Mouse (Mus musculus): ENCODE data around the gene Atxn1. TPM values are rescaled to one million over a fixed set of nuclear protein-coding genes. Genes with fewer than 3 reads are reported as not detected.

The Atxn1 gene
- total RNA-seq, 2 experiments from 2014 or later: 91.3 to 126 TPM

DNA sequence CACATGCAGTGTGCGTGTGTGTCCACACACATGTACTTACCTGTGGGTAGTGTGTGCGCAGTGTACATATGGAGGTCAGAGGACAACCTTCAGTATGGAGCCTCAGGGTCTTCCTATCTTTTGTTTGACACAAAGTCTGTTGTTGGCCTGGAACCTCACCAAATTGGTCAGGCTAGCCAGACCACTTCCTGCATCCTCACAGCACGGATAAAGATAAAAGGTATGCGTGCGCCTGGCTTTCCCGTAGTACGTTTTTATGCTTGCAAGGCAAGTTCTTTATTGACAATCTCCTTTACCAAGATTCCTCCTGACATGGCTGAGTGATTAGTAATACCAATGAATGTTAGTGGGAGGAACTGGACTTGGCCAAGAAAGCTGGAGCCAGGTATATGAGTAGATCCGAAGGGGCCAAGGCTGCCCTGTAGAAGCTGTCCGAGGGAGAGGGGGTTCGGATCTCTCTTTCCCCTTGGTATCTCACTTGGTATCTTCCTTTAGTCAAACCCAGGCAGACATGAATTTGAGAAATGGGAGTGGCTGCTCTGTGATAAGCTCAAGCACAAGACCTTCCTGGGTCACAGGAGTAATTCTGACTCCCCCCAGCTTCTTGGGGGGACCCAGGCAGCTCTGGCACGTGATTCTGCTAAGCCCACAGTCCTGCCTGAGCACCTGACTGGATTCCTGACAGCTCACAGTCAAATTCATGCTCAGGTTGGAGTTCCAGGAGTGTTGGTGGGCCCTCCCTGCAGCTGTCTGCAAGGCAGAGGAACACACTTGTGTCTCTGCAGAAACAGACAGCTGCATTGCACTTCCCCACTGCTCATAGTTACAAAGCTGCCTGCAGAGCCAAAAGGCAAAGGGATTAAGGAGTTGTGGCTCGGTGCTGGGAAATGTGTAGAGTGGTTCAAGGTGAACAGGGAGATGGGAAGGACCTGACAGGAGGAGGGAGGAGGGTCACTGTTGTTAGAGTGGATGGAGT lies 451.5 kb downstream of the Atxn1 start:
- DNase-seq: no peak
- intact Hi-C loops (cut with DNase I): no loop called here

DNA sequence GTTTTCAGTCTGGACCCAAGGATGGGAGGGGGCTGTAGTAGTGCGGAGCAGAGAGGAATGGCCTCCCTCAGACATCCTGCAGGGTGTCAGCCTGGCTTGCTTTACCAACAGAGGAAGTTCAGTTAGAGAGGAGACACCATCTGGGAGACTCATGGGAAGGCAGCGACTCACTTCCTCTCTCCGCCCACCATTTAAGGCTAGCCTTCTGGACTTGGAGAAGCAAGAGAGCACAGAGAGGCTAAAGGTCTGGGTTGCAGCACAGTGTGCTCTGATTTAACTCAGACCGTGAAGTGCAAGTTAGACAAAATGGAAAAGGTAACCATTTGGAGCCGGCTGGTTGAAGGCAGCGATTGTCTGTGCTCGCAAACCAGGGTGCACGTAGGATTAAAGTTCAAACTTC lies 452.3 kb downstream of the Atxn1 start:
- intact Hi-C loops (cut with DNase I): no loop called here
- DNase-seq: no peak

DNA sequence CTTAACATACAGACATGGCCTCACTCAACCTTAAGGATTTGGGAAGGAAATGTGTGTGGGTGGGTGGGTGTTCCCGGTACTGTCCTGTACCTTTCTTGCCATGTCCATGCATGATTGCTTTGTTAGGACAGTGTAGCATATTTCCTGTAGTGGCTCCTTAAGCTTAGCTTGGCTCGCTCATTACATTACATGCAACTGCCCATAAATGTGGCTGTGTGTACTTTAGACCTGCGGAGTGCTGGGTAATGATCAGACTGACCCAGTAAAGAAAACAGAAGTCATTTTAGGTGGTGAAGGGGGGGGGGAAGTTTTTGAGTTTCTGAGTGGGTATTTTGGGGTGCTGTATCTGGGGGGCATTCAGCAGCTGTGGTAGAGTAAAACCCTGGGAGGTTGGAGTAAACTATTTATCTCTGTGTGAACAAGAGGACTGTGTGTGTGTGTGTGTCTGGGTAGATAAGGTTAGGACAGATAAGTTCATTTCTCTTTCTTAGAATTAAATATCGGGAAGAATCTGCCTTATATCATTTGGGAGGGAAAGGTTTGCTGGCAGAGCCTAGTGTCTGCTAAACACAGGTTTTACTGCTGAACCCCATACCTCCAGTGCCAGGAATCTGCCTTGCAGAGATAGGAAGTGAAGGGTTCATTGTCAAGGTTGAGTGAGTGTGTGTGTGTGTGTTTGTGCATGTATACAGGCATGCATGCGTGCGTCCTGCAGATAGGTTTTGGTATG lies 452.9 kb downstream of the Atxn1 start:
- DNase-seq: no peak
- intact Hi-C loops (cut with DNase I): no loop called here

DNA sequence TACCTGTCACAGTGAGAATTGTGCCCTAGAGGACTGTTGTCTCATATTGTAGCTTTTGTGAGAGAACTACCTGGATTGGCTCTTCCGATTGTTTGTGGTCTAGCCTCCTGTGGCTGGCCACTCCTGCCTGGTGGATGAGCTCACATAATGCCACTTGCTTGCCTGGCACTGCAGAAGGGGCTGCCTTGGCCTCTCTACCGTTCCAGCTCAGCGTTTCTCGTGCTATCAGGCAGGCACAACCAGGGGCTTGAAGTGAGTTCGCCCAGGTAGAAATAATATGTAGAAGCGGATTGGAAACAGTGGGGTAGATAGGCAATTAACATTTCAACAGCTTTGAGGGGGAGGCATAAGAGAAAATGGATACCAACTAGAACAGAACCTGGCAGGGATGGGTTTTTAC lies 455.4 kb downstream of the Atxn1 start:
- no peak for DNase-seq
- intact Hi-C loops (cut with DNase I): no loop called here

DNA sequence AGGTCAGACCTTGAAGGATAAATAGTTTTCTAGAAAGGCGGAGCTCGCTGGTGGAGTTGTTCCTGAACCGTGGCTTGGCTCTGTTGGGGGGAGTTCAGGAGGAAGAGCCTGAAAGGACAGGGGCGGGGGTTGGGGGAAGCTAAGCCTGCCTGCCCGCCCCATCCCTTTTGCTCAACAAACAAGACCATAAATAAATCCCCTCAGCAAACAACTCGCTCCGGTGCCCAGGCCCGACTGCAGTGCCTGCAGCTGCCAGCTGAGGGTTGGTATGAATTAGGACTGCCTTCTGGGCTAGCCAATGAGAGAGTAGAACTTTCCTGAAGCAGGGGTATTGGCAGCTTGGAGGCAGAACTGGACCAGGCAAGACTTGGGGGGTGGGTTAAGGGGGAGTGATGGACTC lies 456.3 kb downstream of the Atxn1 start:
- peak; percentile 50 for DNase-seq
- intact Hi-C loops (cut with DNase I): no loop called here

DNA sequence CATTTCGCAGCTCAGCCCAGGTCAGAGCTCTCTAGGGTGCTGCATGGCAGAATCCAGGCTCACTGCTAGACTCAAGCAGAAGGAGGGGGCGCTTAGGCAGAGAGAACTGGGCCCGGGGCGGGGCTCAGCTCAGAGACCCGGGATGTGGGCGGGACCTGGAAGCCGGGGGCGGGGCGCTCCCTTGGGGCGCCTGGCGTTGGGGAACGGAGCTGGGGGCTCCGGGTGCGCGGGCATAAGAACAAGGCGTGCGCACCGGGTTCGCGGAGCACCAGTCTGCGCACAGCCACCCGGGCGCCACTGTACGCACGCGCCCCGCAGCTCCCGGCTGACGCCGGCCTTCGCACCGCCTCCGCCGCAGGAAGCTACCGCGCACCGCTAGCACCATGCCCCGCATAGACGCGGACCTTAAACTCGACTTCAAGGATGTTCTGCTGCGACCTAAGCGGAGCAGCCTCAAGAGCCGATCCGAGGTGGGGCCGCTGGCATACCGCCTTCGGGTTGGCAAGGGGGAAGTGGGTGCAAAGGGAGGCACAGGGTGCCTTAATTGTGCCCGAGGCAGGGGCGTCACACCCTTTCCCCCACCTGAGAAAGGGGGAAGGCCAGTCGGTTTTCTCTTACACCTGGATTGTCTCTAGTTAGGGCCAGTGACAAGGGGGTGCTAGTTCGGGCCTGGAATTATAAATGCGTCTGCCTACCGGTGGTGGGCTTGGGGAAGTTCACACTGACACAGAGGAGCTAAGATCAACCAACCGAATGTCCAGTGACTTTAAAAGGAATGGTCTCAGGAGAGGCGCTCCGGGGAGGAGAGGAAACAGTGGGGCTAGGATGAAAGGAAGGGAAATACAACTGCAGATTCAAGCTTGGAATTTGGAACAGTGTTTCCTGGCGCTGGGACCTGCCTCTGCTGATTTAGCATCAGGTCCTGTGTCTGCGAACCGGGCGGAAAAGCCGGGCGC lies 457.3 kb downstream of the Atxn1 start, which contains the start of gene Gmpr:
Gmpr (plus strand) TSS at position 171 of the 956 bp plus-strand sequence.
- intact Hi-C loops (cut with DNase I): no loop called here
- DNase-seq: peak; percentile 70

DNA sequence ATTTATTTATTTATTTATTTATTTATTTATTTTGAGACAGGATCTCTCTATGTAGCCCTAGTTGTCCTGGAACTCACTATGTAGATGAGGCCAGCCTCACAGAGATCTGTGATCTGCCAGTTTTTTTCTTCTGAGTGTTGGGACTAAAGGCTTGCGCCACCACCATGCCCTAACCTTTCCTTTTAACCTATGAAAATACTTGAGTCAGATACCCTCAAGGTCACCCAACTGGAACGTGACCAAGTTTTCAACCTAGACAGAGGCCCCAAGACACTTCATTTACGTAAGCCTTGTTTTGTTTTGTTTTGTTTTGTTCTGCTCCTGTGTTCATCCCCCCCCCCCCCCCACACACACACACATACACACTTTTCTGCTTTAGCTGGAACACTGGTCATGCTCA lies 459.3 kb downstream of the Atxn1 start:
- no peak for DNase-seq
- intact Hi-C loops (cut with DNase I): no loop called here

DNA sequence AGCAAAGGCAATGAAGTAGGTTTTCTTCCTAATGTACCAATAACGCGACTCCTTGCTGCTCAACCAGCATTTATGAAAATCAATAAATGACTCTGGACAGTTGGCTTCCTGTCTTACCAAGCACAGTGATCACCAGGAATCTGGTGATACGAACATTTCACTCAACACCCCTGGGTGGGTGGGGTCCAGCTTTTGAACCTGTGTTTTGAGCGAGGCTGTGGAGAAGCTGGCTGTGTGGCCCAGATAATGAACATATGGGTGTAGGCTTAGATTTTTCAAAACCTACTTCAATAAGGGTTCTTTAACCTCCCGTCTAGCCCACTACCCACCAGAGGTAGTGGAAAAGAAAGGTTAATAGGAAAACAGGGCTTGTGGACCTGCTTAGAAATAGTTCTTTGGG lies 462.0 kb downstream of the Atxn1 start:
- intact Hi-C loops (cut with DNase I): no loop called here
- DNase-seq: no peak

DNA sequence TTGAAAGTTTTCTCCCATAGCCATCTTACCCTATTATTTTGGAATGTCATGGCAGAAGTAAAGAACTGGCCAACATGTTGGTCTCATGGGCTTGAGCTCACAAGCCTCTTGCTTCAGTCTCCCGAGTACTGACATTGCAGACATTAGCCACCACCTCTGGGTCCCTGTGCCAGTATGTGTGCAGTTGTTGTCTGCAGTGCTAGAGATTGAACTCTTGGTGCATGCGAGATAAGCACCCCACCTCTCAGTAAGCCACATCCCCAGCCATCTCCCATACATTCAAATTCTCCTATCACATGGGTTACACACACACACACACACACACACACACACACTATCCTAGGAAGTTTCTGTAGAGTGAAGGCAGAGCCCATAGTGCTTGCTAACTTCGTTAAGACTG lies 464.9 kb downstream of the Atxn1 start:
- intact Hi-C loops (cut with DNase I): no loop called here
- no peak for DNase-seq

All from left cerebral cortex, postnatal 4 days (tissue).